Mouse (Mus musculus): ENCODE measurements around the gene Crhbp. TPM values are rescaled to one million over a fixed set of nuclear protein-coding genes. Genes with fewer than 3 reads are reported as not detected.

Gene Crhbp
- polyA plus RNA-seq, 1 experiment, result 0.32 TPM

GRCm38 (mm10) chr13:95427499-95427898 lies 17.2 kb downstream of the Crhbp start:
- no peak for TF ChIP-seq TCF3 (IDR thresholded peaks at IDR 0.05; ENCODE audit: insufficient read length, low read depth)
- no peak for TF ChIP-seq SRF (IDR thresholded peaks at IDR 0.05; ENCODE audit: control insufficient read depth, insufficient read length, low read depth)
- no peak for TF ChIP-seq MYOG (IDR thresholded peaks at IDR 0.05; ENCODE audit: control insufficient read depth in 1 of 3, insufficient read depth in 1 of 3, insufficient read length in 2 of 3, low read depth in 2 of 3)
- no peak for TF ChIP-seq USF1 (IDR thresholded peaks at IDR 0.05; ENCODE audit: low read depth)
- Histone ChIP-seq H3ac (ENCODE audit: control insufficient read depth, insufficient read length) (no peak overlapping the region), H3K4me2 (ENCODE audit: low read depth) (no peak overlapping the region), H3K27me3 (ENCODE audit: control insufficient read depth, insufficient read depth, insufficient read length) (no peaks in the 10 kb centered on the region), H3K4me3 (no peak overlapping the region), H3K79me2 (ENCODE audit: control insufficient read depth, insufficient read depth) (no peaks in the 10 kb centered on the region), H3K36me3 (ENCODE audit: control insufficient read depth, insufficient read depth) (no peaks in the 10 kb centered on the region)

DNA sequence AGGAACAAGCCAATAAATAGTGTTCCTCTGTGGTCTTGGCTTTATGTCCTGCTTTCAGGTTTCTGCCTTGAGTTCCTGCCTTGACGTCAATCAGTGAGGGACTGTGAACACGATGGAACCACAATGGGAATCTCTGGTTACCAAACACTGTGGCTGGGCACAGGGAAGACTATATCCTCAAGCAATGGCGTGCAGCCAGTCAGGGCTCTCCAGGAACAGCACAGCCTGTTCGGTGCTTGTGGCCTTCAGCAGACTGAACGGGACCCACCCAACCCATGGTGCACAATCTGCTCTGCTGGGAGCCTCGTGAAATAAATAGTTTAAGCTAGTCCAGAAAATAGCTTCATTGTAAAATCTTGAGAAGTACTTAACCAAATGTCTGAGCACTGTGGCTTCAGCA lies 18.3 kb downstream of the Crhbp start:
- Histone ChIP-seq H3K79me2 (ENCODE audit: control insufficient read depth, insufficient read depth) (no peaks in the 10 kb centered on the region), H3K27me3 (ENCODE audit: control insufficient read depth, insufficient read depth, insufficient read length) (no peaks in the 10 kb centered on the region), H3ac (ENCODE audit: control insufficient read depth, insufficient read length) (no peak overlapping the region), H3K4me3 (no peak overlapping the region), H3K36me3 (ENCODE audit: control insufficient read depth, insufficient read depth) (no peaks in the 10 kb centered on the region), H3K4me2 (ENCODE audit: low read depth) (no peak overlapping the region)
- TF ChIP-seq MAX (IDR thresholded peaks at IDR 0.05; ENCODE audit: low read depth) (no peak), E2F4 (IDR thresholded peaks at IDR 0.05; ENCODE audit: insufficient read depth) (no peak), POLR2AphosphoS2 (IDR thresholded peaks at IDR 0.05; ENCODE audit: insufficient read length, low read depth) (no peak), TCF3 (IDR thresholded peaks at IDR 0.05; ENCODE audit: insufficient read length, low read depth) (no peak), SRF (IDR thresholded peaks at IDR 0.05; ENCODE audit: control insufficient read depth, insufficient read length, low read depth) (no peak), TCF12 (IDR thresholded peaks at IDR 0.05; ENCODE audit: insufficient read depth, poor library complexity, severe bottlenecking) (no peak), MYOG (IDR thresholded peaks at IDR 0.05; ENCODE audit: control insufficient read depth in 1 of 3, insufficient read depth in 1 of 3, insufficient read length in 2 of 3, low read depth in 2 of 3) (no peak), CEBPB (IDR thresholded peaks at IDR 0.05; ENCODE audit: insufficient read depth, poor library complexity, severe bottlenecking) (no peak), POLR2A (IDR thresholded peaks at IDR 0.05; ENCODE audit: insufficient read length, low read depth) (no peak), REST (IDR thresholded peaks at IDR 0.05; ENCODE audit: insufficient read depth, insufficient read length) (no peak), MYOD1 (IDR thresholded peaks at IDR 0.05; ENCODE audit: control insufficient read depth in 1 of 3, insufficient read length in 2 of 3, low read depth in 2 of 3) (no peak), USF1 (IDR thresholded peaks at IDR 0.05; ENCODE audit: low read depth) (no peak)

DNA sequence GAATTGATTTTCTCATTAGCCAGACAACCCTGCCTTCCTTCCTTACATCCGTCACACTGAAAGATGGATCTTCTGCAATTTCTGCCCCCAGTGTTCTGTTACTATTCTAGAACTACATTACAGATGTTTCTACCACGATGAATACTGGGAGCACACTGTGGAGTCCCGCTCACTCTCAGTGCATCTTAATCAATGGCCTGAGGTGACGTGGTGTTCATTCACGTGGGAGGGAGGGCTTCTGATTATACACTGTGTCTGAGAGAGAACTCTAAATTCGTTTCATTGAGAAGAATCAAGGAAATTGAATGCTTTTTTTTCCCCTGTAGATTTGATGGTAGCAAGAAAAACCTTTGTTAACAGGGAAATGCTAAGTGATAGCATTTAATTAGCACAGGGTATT lies 19.2 kb downstream of the Crhbp start:
- no peaks in the 10 kb centered on the region for H3K27me3 ChIP-seq (ENCODE audit: control insufficient read depth, insufficient read depth, insufficient read length)
- no peaks in the 10 kb centered on the region for H3K36me3 ChIP-seq (ENCODE audit: control insufficient read depth, insufficient read depth)
- TF ChIP-seq POLR2A (IDR thresholded peaks at IDR 0.05; ENCODE audit: insufficient read length, low read depth), result no peak
- H3K4me3 ChIP-seq, result no peak overlapping the region
- no peaks in the 10 kb centered on the region for H3K79me2 ChIP-seq (ENCODE audit: control insufficient read depth, insufficient read depth)
- no peak overlapping the region for H3ac ChIP-seq (ENCODE audit: control insufficient read depth, insufficient read length)
- H3K4me2 ChIP-seq (ENCODE audit: low read depth), result peak overlapping the region; percentile 41

GRCm38 (mm10) chr13:95424932-95425331 lies 19.8 kb downstream of the Crhbp start:
- Histone ChIP-seq H3K79me2 (ENCODE audit: control insufficient read depth, insufficient read depth) (no peaks in the 10 kb centered on the region), H3K4me3 (no peak overlapping the region), H3ac (ENCODE audit: control insufficient read depth, insufficient read length) (no peak overlapping the region), H3K36me3 (ENCODE audit: control insufficient read depth, insufficient read depth) (no peaks in the 10 kb centered on the region), H3K4me2 (ENCODE audit: low read depth) (peak overlapping the region; percentile 41), H3K27me3 (ENCODE audit: control insufficient read depth, insufficient read depth, insufficient read length) (no peaks in the 10 kb centered on the region)
- TF ChIP-seq MYOG (IDR thresholded peaks at IDR 0.05; ENCODE audit: control insufficient read depth in 1 of 3, insufficient read depth in 1 of 3, insufficient read length in 2 of 3, low read depth in 2 of 3) (peak in 2 of 3 experiments; percentile 39 to 51), MYOD1 (IDR thresholded peaks at IDR 0.05; ENCODE audit: control insufficient read depth in 1 of 3, insufficient read length in 2 of 3, low read depth in 2 of 3) (peak; percentile 14 to 60 (median 48)), TCF3 (IDR thresholded peaks at IDR 0.05; ENCODE audit: insufficient read length, low read depth) (no peak)

DNA sequence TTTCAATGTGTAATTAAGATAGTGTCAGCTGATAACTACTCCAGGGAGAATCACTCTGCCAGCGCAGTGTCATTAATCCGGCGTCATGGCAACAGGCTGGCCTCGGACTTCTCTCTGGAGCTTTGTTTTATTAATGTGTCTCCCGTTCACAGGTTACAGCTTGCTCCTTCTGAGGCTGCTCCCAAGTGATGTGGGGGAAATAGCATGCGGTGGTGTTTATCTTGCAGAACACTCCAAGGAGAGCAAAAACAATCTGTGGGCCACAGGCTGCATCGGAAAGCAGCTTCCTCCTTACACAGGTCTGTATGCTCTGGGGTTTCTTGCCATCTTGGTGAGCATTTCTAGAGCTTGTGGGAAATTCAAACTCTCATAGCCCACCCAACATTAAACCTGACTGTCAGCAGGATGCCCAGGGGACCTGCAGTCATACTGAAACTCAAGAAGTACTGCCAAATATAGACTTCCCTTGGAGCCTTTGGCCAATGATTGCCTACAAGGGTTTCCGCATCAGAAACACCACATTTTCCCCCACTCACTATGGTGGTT lies 25.4 kb downstream of the Crhbp start:
- TF ChIP-seq POLR2AphosphoS2 (IDR thresholded peaks at IDR 0.05; ENCODE audit: insufficient read length, low read depth) (no peak), REST (IDR thresholded peaks at IDR 0.05; ENCODE audit: insufficient read depth, insufficient read length) (no peak), TCF12 (IDR thresholded peaks at IDR 0.05; ENCODE audit: insufficient read depth, poor library complexity, severe bottlenecking) (no peak), MYOG (IDR thresholded peaks at IDR 0.05; ENCODE audit: control insufficient read depth in 1 of 3, insufficient read depth in 1 of 3, insufficient read length in 2 of 3, low read depth in 2 of 3) (no peak), MYOD1 (IDR thresholded peaks at IDR 0.05; ENCODE audit: control insufficient read depth in 1 of 3, insufficient read length in 2 of 3, low read depth in 2 of 3) (no peak), SRF (IDR thresholded peaks at IDR 0.05; ENCODE audit: control insufficient read depth, insufficient read length, low read depth) (no peak), POLR2A (IDR thresholded peaks at IDR 0.05; ENCODE audit: insufficient read length, low read depth) (no peak), MAX (IDR thresholded peaks at IDR 0.05; ENCODE audit: low read depth) (no peak)
- Histone ChIP-seq H3K4me3 (no peak overlapping the region), H3K79me2 (ENCODE audit: control insufficient read depth, insufficient read depth) (no peaks in the 10 kb centered on the region), H3K4me2 (ENCODE audit: low read depth) (no peak overlapping the region), H3K36me3 (ENCODE audit: control insufficient read depth, insufficient read depth) (no peaks in the 10 kb centered on the region), H3K27me3 (ENCODE audit: control insufficient read depth, insufficient read depth, insufficient read length) (no peaks in the 10 kb centered on the region), H3ac (ENCODE audit: control insufficient read depth, insufficient read length) (no peak overlapping the region)

Data from myocyte (in vitro differentiated cells).